Mouse (Mus musculus): ENCODE measurements around the gene Rfxap. TPM values are rescaled to one million over a fixed set of nuclear protein-coding genes. Genes with fewer than 3 reads are reported as not detected.

Gene Rfxap
- polyA plus RNA-seq, 1 experiment, result 128 TPM

GRCm38 (mm10) chr3:54790601-54791000 is 17.0 kb downstream of the Rfxap start:
- TF ChIP-seq GATA1 (IDR thresholded peaks at IDR 0.05; ENCODE audit: low read length), result no peak

GRCm38 (mm10) chr3:54775989-54776631 is 31.5 kb downstream of the Rfxap start:
- no peak for TF ChIP-seq GATA1 (IDR thresholded peaks at IDR 0.05; ENCODE audit: low read length)

- TF ChIP-seq GATA1 (IDR thresholded peaks at IDR 0.05; ENCODE audit: low read length), result no peak
These were observed 34.0 kb downstream of the Rfxap start for GRCm38 (mm10) chr3:54773613-54774012.

GRCm38 (mm10) chr3:54769349-54770275 is 38.0 kb downstream of the Rfxap start:
- no peak for TF ChIP-seq GATA1 (IDR thresholded peaks at IDR 0.05; ENCODE audit: low read length)

- no peak for TF ChIP-seq GATA1 (IDR thresholded peaks at IDR 0.05; ENCODE audit: low read length)
These were observed 39.0 kb downstream of the Rfxap start for GRCm38 (mm10) chr3:54768592-54768991.

- TF ChIP-seq GATA1 (IDR thresholded peaks at IDR 0.05; ENCODE audit: low read length), result no peak
These were observed 40.8 kb downstream of the Rfxap start for GRCm38 (mm10) chr3:54766811-54767210.

- no peak for TF ChIP-seq GATA1 (IDR thresholded peaks at IDR 0.05; ENCODE audit: low read length)
These were observed 41.6 kb downstream of the Rfxap start for GRCm38 (mm10) chr3:54766034-54766433.

GRCm38 (mm10) chr3:54764418-54764817 is 43.2 kb downstream of the Rfxap start:
- no peak for TF ChIP-seq GATA1 (IDR thresholded peaks at IDR 0.05; ENCODE audit: low read length)

- no peak for TF ChIP-seq GATA1 (IDR thresholded peaks at IDR 0.05; ENCODE audit: low read length)
These were observed 46.3 kb downstream of the Rfxap start for GRCm38 (mm10) chr3:54761258-54761657.

- TF ChIP-seq GATA1 (IDR thresholded peaks at IDR 0.05; ENCODE audit: low read length), result no peak
These were observed 47.1 kb downstream of the Rfxap start for GRCm38 (mm10) chr3:54760321-54761115.

GRCm38 (mm10) chr3:54759211-54759610 is 48.4 kb downstream of the Rfxap start:
- no peak for TF ChIP-seq GATA1 (IDR thresholded peaks at IDR 0.05; ENCODE audit: low read length)

GRCm38 (mm10) chr3:54757446-54757845 is 50.1 kb downstream of the Rfxap start:
- TF ChIP-seq GATA1 (IDR thresholded peaks at IDR 0.05; ENCODE audit: low read length), result no peak

- TF ChIP-seq GATA1 (IDR thresholded peaks at IDR 0.05; ENCODE audit: low read length), result no peak
These were observed 51.5 kb downstream of the Rfxap start for GRCm38 (mm10) chr3:54756058-54756457.

GRCm38 (mm10) chr3:54755145-54756041 is 52.2 kb downstream of the Rfxap start, which contains the start of gene Smad9:
TSS of gene Smad9 (plus strand) at chr3:54755582.
- TF ChIP-seq GATA1 (IDR thresholded peaks at IDR 0.05; ENCODE audit: low read length), result no peak

- no peak for TF ChIP-seq GATA1 (IDR thresholded peaks at IDR 0.05; ENCODE audit: low read length)
These were observed 54.2 kb downstream of the Rfxap start for GRCm38 (mm10) chr3:54753411-54753810.

Other genes with a start within 250 kb of the Rfxap start
- 2.8 and 6.0 TPM in 2 replicates for gene Supt20, start 115.0 kb downstream of the Rfxap start, polyA plus RNA-seq (2012)
- gene Gm21958, start 93.4 kb downstream of the Rfxap start, polyA plus RNA-seq (2012), result not detected in 2 replicates
- gene Exosc8, start 72.4 kb downstream of the Rfxap start, polyA plus RNA-seq (2012), result 29.7 and 65.2 TPM in 2 replicates
- gene Alg5, start 72.3 kb downstream of the Rfxap start, polyA plus RNA-seq (2012), result 2.1 and 2.5 TPM in 2 replicates
- not detected in 2 replicates for gene Smad9, start 52.2 kb downstream of the Rfxap start, polyA plus RNA-seq (2012)
- gene Sertm1, start 108.1 kb upstream of the Rfxap start, polyA plus RNA-seq (2012), result not detected in 2 replicates
- not detected in 2 replicates for gene Ccna1, start 247.7 kb upstream of the Rfxap start, polyA plus RNA-seq (2012)